Mouse (Mus musculus): Measurements from ENCODE around the gene Amfr.

Gene Amfr

DNA sequence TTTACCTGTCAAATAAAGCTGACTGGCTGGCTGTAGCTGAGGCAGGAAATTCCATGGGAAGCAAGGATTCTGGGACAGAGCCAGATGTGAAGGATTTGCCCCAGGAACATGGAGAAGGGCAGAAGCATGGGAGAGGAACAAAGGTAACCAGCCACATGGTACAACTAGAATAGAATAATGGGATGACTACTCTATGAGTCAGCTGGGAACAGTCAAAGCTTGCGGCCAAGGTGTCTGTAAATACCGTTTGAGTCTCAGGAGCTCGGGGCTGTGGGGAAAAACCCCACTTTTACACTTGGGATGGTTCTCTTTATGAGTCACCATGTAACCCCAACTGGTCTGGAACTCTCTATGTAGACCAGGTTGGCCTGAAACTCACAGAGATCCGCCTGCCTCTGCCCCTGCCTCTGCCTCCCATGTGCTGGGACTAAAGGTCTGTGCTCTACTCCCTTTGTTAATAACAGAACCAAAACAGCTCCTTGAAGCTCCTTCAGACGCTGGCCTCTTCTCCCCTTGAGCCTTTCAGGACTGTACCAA lies 30.9 kb downstream of the Amfr start:
- DNase-seq = no peak

DNA sequence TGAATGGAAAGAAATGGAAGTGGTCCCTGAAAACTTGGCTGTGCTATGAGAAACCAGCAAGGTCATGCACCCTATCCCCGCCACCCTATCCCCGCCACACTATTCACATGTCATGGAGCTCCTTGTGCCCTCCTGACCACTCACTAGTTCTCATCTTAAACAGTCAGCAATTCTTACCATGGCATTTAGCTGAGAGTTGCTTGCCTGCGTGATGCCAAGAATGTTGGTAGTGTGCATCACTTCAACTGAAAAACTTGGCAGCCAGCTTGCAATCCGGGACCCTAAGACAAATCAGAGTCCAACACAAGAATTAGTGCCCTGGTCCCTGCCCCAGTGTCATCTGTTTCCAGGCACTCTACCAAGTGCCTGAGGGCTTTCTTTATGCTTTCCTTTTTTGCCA lies 32.5 kb downstream of the Amfr start:
- no peak for DNase-seq

DNA sequence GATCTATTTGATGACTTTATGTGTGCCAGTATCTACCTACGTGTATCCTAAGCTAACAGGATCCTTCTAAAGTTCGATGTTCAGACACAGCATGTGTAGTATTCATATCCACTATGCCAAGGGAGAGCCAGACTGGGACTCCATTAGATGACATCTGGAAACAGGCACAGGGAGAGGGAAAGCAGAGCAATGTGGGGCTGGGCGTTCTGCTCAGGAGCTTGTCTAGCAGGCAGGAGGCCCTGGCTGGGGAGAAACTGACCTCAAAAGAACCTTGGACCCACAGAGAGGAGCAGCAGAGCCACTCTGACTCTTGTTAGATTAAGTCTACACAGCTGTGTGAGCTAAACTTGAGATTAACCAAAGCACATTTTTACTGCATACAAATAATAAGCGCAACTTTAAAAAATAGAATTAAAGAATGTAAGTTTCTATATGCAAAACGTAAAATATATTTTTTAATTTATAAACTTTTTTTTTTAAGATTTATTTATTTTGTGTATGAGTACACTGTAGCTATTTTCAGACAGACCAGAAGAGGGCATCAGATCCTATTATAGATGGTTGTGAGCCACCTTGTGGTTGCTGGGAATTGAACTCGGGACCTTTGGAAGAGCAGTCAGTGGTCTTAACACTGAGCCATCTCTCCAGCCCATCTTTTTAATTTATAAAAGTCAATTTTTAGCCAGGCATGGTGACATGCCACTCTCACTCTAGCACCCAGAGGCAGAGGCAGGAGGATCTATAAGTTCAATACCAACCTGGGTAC lies 36.0 kb downstream of the Amfr start:
- no peak for DNase-seq

DNA sequence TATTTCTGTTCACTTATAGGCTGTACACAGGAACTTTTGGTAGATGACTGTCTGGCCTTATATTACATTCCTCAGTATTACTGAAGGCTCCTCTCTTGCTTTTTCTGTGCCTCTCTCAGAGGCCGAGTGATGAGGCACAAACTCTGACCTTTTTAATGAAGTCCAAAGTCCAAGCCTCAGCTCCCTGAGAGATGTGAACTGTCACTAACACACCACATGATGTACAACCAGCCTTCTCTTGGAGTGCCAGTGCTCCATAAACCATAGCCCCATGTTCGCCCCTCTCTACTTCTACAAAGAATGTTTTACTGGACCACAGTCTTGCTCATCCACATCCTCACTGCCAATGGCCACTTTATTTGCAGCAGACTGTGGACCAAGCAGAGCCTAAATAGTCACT lies 37.3 kb downstream of the Amfr start:
- no peak for DNase-seq

DNA sequence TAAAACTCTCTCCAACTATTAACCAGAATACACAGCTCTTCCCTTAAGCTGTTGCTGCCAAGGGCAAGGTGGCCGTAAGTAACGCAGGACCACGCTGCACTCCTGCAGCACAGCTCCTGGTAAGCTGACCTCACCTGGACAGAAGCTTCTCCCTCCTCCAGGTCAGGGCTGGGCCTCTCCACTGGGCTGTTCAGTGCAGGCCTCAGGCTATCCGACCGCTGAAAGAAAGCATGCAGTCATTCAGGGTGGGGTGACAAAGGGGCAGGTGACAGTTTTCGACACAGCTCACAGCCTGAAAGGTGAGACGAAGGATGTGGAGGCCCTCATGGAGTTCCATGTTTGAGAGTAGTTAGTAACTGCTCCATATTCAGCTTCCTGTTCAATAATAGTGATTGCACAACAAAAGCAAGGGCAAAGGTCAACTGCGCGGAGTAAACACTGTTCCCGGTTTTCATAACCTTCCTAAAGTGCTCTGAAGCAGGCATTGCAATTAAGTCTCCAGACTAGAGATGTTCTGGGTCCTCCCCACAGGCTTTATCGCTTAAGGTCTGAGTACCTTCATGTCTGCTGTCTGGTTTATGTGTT lies 37.9 kb downstream of the Amfr start:
- no peak for DNase-seq

DNA sequence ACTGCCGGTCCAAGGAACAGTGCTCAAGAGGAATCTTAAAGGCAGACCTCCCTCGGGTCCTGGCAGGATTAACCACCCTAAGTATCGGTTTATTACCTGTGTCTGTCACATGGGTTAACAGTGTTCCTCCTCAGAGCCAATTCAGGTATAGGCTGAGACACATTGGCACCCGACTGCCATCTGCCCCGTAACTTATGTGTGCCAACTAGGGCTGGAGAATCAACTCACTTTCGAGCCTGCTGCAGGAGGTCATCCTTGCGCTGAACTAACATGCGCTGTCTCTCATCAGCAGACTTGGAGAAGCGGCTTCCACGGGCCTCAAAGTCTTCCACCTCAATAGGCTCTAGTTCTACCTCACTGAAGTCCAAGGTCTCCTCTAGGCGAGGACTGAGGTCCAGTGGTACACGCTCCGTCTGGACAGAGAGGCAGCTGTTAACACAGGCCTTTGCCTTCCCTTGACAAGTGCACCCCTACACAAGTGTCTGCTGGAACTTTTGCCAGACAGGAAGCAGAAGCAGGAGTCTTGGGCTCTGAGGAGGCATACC lies 38.7 kb downstream of the Amfr start:
- no peak for DNase-seq

DNA sequence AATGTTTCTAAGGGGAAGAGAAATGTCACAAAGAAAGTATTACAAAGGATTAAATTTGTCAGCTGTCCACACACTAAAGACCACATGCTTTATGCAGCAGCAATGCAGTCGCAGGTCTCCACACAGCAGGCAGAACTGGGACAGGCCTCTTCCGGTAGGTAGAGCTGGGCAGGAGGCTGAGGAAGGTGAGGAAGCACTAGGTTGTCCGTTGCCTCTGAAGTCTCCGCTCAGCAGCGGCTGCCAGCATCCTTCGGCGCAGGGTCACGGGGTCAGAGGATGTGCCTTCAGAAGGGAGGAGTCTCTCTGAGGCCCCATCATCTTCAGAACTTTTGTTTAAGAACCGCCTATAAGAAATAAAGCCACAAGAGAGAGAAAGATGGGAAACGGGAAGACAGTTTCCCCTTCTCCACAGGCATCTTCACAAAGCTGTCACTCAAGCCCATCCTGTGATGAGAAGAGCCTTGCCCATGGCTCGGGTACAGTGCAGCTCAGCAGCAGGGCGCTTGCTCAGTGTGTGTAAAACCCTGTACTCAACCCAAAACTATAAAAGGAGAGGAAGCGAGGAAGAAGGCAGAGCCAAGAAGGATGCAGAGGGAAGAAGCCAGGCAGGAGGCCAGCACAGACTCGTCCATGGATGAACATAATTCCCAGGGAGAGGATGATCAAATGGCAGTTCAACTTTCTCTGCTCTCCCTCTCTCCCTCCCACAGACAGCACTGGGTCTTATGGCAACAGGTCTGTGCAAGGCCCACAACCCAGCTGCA lies 39.5 kb downstream of the Amfr start:
- DNase-seq = no peak

DNA sequence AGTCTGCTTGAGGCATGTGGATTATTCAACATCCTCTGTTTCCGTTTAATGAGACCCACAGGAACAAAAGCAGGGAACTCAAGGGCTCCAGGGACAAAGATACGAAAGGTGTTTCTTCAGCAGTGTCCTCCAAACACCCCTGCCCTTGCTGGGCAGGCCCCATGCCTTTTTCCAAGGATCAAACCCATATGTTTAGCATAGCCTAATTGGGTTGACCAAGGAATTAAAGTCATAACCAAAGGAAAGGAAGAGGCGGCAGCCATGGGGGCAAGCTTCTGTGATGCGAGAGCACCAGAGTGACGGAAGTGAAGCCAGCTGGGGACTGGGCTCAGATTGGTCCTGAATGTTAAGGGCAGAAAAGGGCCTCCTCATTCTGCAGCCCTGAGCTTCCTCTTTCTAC lies 40.4 kb downstream of the Amfr start:
- no peak for DNase-seq

DNA sequence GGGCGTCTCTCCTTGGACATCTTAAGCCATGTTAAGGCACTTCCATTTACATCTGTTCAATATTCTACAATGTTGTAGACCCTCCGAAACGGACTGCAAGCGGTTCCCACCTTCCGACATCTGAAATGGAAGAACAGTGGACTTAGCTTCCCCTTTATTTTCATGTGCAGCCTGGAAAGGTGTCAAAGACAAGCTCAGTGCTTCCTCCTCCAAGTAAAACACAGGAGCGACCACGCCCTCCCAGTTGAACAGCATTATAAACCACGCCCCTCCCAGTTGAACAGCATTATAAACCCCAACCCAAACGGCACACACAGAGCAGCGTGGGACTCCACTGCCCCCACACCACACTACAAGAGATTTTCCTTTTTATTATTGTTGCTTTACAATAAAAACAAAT lies 41.2 kb downstream of the Amfr start:
- no peak for DNase-seq

DNA sequence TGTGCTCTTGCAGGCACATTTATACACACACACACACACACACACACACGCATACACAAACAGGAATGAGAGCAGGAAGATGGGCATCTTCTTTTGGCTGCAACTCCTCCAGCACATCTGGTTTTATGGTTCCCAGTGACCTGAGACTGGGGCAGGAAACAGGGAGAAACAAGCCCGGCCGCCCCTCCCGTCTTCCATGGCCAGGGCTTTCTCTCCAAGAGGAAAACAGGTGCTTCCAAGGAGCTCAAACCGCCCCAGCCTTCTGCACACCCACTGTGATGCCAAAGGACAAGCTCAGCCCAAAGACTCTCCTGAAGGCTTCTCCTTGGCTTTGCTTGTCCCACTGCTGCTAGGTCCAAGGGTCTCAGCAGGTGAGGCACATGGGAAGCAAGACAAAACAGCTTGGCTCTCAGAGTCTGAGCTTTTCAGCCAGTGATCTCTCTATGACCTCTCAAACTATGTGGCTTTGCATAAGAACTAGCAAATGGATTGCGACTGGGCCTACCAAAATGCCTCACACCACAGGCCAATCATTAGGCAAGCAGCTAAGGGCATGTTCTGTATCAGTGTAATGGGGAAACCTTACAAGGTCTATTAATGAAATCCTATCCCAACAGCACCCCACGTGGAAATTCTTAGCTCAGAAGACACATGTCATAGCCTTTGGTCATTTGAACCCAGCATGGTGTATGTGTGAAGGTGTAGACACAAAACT lies 42.9 kb downstream of the Amfr start:
- no peak for DNase-seq

DNA sequence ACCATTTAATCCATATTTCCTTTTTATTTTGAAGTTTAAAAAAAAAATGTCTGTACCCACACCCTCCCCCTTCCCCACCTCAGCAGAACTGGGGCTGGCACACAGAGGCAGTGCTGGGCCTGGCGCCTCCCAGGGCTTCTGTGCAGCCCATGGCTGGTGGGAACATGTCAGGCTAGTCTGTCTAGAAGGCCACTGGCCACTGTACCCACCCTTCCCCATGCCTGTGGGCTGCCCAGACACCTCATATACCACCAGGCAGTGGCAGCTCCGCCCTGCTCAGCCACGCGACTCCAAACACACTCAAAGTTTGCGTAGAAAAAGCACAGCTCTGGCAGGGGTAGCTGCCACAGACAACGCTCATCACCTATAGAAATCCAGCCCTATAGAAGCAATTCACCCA lies 44.3 kb downstream of the Amfr start:
- no peak for DNase-seq

DNA sequence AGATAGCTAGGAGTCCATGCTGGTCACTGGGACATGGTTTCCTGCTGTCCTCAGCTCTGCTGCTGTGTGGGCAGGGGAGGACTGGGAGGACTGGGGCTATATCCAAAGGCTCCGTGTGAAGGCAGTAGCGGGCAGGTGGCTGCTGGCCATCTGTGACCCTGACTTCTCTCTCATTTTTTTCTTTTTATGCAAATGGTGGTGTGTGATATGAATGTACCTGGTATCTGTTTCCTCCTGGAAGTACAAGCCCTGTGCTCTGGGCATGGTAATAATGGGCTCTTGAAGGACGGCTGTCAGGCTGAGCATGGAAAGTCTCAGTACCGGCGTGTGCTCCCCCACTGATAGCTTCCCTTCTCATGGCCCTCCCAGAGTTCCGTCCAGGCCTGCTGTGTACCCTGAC lies 51.7 kb downstream of the Amfr start:
- DNase-seq = no peak

DNA sequence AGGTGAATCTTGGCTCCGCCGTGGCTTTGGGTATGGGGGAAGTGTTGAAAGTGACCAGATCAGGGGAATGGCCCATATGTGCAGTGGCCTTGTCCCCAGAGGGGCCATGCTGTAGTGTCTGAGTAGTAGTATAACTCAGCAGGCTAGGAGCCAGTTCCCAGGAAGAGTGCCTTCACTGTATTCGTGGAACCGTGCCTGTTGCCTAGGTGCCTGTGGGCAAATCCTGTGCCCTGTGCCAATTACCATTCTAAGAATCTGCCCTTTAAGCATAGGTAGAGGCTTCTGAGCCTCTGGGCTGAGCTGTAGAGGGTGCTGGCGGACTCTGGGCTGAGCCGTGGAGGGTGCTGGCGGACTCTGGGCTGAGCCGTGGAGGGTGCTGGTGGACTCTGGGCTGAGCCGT lies 54.2 kb downstream of the Amfr start:
- DNase-seq = no peak

DNA sequence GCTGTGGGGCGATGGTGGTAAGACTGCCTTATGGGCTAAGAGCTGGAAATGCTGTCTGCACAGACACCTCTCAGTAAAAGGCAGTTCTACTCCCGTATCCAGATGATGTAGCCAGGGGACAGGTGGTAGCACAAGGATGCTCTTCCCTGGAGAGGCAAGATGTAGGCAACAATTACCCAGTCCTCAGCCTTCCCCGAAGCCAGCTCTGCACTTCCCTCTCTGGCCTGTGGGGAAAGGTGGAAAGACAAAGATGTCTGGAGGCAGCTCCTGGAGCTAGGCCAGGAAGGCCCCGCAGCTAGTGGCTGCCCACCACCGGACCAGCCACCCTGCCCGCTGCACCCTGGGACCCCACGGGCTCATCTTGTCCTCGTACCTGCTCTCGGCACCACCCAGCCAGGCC lies 60.1 kb downstream of the Amfr start:
- DNase-seq = no peak

DNA sequence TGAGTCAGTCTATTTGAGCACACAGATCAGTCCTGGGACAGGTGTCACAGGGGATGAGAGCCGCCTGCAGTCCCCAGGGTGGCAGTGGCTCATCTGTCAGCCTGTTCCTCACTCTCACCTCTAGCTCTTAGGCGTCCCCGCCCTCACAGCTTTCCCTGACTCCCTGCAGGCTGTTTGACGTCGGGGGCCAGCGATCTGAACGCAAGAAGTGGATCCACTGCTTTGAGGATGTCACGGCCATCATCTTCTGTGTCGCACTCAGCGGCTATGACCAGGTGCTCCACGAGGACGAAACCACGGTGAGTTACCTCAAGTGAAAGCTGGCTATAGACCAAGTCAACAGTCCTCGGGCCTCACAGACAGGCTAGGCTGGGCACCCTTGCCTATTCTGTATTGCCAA lies 62.5 kb downstream of the Amfr start:
- no peak for DNase-seq

DNA sequence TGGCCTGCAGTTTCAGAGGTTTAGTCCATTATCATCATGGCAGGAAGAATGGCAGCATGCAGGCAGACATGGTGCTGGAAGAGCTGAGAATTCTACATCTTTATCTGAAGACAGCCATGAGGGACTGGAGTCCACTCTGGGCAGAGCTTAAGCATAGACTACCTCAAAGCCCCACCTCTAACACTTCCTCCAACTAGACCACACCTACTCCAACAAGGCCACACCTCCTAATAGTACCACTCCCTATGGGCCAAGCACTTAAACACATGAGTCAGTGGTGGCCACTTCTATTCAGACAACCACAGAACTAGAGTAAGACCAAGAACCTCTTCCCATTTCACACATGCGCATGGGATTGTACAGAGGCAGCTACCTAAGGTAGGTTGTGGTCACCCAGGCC lies 66.2 kb downstream of the Amfr start:
- DNase-seq = no peak

DNA sequence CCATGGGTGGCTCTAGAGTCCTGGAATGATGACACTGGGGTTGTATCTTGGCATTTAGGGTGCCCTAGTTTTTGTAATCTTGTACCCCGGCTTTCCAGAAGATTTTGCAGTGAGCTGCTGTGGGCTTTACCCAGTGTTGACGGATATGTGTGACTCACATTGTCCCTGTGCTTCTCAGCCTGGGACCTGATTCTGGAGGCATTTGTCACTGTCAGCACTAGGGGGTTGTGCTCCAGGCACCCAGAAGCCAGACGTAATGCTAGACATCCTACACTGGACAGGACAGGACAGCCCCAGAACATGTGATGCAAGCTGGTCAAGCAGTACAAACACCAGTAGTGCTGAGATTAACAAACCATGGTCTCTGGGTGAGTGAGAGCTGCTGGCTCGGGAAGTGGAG lies 66.9 kb downstream of the Amfr start:
- DNase-seq = no peak

DNA sequence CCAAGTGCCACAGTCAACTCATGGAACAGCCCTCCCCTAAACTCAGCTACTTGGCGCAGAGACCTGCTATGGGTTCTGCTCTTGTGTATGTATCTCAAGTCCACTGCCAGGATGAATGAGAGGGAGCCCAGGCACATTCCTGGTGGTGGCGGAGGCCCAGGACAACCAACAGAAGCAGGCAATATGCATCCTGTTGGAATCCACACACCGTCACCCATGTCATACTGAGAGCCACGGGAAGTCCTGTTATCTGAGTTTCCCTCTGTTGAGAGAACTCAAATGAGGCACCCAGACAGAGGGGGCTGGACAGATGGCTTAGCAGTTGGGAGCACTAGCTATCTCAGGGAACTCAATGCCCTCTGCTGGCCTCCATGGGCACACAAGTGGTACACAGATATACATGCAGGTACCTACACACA lies 71.0 kb downstream of the Amfr start:
- no peak for DNase-seq

DNA sequence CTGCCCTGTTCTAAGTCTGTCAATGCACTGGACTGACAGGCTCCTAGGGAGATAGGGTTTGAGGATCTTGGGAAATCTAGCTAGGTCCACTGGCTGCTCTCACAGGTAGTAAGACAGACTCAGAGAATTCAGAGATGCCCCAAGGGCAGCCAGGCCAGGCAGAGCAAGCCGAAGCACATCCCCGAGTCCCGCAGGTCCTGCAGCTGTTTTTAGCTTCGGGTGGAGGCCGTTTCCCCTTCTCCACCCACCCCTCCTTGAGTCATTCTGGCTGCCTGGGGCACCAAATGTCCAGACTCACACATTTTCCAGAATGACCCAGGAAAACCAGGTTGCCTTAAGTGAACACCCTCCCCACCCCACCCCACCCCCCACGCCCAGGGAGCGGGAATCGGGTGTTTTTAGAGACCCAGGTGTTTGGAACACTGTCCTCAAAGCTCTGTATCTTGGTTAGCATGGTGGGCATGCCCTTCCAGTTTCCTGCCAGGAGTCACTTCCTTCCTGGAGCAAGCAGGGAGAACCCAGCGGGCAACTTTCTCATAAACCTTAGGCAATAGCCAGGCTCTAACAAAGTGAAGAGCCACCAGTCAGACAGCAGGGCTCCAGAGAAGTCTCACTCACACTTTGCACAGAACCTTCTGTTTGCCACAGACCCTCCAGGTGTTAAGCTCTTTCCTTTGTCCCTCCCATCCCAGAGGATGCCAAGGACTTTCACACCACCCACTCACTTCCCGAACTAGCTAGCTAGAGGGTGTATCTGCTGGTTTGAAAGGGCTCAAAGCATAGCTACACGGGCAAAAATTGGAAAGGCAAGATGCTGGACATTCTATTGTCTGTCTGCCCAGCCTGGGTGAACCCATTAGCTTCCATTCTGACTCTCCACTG lies 71.9 kb downstream of the Amfr start:
- no peak for DNase-seq

DNA sequence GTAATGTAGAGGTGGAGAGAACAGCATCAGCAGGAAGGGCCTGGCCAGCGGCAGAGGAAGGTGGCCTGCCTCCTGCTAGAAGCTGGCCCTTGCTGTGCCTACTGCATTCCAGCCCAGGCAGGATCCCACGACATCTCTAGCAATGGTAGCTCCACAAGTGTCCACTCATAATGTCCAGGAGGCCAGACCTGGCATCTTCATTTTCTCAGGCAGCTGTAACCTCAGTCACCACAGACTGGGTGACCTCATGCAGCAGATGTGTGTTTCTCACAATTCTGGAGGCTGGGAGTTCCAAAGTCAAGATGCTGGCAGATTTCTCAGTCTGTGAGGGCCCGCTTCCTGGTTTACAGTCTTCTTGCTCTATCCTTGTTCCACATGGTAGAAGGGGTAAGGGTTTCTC lies 74.4 kb downstream of the Amfr start:
- no peak for DNase-seq

DNA sequence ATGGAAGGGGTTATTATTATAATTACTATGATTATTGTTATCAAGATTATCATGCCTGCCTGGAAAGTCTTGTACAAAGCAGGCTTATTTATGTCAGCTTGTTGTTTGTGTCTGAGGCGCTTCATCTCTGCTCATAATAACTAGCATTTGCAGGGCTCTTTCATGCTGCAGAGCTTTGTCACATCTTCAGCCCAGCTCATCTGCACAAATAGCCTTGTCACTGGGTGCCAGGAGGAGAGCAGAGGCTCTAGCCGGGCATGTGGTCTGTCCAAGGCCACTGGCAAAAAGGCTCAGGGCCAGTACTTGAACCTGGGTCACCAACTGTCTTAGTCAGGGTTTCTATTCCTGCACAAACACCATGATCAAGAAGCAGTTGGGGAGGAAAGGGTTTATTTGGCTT lies 79.4 kb downstream of the Amfr start:
- DNase-seq = no peak

DNA sequence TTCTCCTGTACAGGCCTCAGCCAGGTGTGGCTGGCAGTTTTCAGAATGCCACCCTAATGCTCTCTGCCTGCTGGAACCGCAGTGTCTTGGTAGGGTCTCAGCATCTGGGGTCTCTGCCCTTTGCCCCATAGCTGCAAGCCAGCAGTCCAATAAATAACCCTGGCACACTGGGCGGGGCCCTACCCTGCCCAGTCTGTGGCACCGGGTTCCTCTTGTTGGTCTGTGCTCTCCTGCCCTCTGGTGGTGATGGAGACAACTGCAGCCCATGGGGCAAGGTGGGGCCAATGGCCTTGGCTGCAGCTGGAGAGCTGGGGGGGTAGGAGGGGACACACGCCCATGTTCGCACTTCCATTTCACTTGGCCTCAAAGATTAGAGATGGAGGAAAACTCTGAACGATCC lies 79.8 kb downstream of the Amfr start:
- peak; percentile 85 for DNase-seq

All from kidney, postnatal 4 days (tissue).